Mouse (Mus musculus) stomach, postnatal 0 days (tissue): Measurements from ENCODE around the gene Gdf11.

Experiments used
- CTCF ChIP-seq: IDR thresholded peaks from 2 replicates; pipeline ENCODE4 v1.5.1; 2016; ENCODE audit warnings: antibody characterized with exemption, low read depth, mild to moderate bottlenecking, moderate library complexity
- EP300 ChIP-seq: optimal IDR thresholded peaks from 2 replicates; pipeline ENCODE3; 2016; ENCODE audit warnings: antibody characterized with exemption

DNA sequence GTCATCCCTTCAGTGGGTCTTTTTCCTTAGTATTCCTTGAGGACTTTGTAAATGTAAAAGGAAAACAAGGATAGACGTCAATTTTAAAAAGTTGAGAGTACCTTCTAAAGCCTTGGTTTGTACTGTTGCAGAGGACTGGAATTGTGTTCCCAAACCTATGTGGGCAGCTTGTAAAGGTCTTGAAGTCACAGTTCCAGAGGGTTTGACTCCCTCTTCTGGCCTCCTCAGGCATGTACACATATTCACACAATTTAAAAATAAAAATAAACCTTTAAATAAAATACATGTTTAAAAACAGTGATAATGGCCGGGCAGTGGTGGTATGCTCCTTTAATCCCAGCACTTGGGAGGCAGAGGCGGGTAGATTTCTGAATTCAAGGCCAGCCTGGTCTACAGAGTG, 25.5 kb downstream of the Gdf11 start:
- TF ChIP-seq CTCF (peak; percentile 60), EP300 (no peak)
